Mouse (Mus musculus) heart, embryonic 14.5 days (tissue): ENCODE results near the gene Pdxdc1. TPM values are rescaled to one million over a fixed set of nuclear protein-coding genes. Genes with fewer than 3 reads are reported as not detected.
"Not testable (repeated sequence)": the region's sequence is repeated elsewhere in the genome, so short reads cannot be mapped to it uniquely, and the experiment has no call there.

Source experiments
- ATAC-seq: fragments of 200-750 bp; cut with Nextera tagmentation; 2 replicates; pipeline ENCODE4 v1.8.0; 2017; ENCODE audit warnings: low read depth, moderate TSS enrichment; ENCODE audit not compliant: insufficient number of reproducible peaks, insufficient read depth, low FRiP score
- H3K27ac ChIP-seq, 2 experiments: fragments of 200-500 bp in 1 of 2; fragments of 300-500 bp in 1 of 2; sonication (generic) in 1 of 2; replicated peaks in 1 of 2; 2 replicates each; pipeline ENCODE4 v1.5.1; 2012 to 2014; ENCODE audit warnings: low read depth in 2 of 2, low read length in 2 of 2, control low read depth in 1 of 2, mild to moderate bottlenecking in 1 of 2, mixed read lengths in 1 of 2; ENCODE audit not compliant: control insufficient read depth in 1 of 2, insufficient read depth in 1 of 2
- H3K27me3 ChIP-seq: fragments of 300-500 bp; sonication (generic); 2 replicates; pipeline ENCODE4 v1.6.1; 2014; ENCODE audit warnings: mild to moderate bottlenecking, low read length, control low read depth; ENCODE audit not compliant: control insufficient read depth, insufficient read depth
- H3K36me3 ChIP-seq: fragments of 300-500 bp; sonication (generic); 2 replicates; pipeline ENCODE4 v1.6.1; 2014; ENCODE audit warnings: mild to moderate bottlenecking, control low read depth, low read length, mixed read lengths; ENCODE audit not compliant: control insufficient read depth, insufficient read depth
- H3K4me1 ChIP-seq, 2 experiments: fragments of 200-500 bp in 1 of 2; fragments of 300-500 bp in 1 of 2; sonication (generic) in 1 of 2; 2 replicates each; pipeline ENCODE4 v1.6.1; 2012 to 2014; ENCODE audit warnings: low read length in 2 of 2, control low read depth in 1 of 2, mixed read lengths in 1 of 2; ENCODE audit not compliant: control insufficient read depth in 2 of 2, insufficient read depth in 2 of 2
- H3K4me2 ChIP-seq: fragments of 300-500 bp; sonication (generic); 2 replicates; pipeline ENCODE4 v1.6.1; 2014; ENCODE audit warnings: mild to moderate bottlenecking, low read length
- H3K4me3 ChIP-seq, 2 experiments: fragments of 200-500 bp in 1 of 2; fragments of 300-500 bp in 1 of 2; sonication (generic) in 1 of 2; 2 replicates each; pipeline ENCODE4 v1.5.1; 2012 to 2014; ENCODE audit warnings: low read length in 2 of 2, mild to moderate bottlenecking in 2 of 2, control low read depth in 1 of 2, low read depth in 1 of 2, moderate library complexity in 1 of 2; ENCODE audit not compliant: control insufficient read depth in 1 of 2, insufficient read depth in 1 of 2
- H3K9ac ChIP-seq: fragments of 300-500 bp; sonication (generic); 2 replicates; pipeline ENCODE4 v1.6.1; 2014; ENCODE audit warnings: mild to moderate bottlenecking, low read length
- H3K9me3 ChIP-seq: fragments of 300-500 bp; sonication (generic); 2 replicates; pipeline ENCODE4 v1.6.1; 2016; ENCODE audit warnings: low read length, control low read depth; ENCODE audit not compliant: control insufficient read depth
- WGBS: fragments of 180-500 bp; shearing (Covaris S2); extraction: QIAGEN DNeasy Blood & Tissue Kit; methylation state at CpG from one replicate; pipeline ENCODE4 v1.1.7; 2014; 5-methylcytosine and 5-hydroxymethylcytosine counted together
- microRNA-seq: library from miRNA; unstranded; fragments of <30 nt; microRNA quantifications from one replicate; pipeline ENCODE4, GENCODE M21; 2016
- polyA plus RNA-seq: library from polyadenylated mRNA; unstranded; fragments of >200 nt; fragmentation: Nextera tagmentation; extraction: Ambion mirVana; gene quantifications from 2 replicates; pipeline ENCODE4 v1.2.1, GENCODE M21; 2014

Pdxdc1 gene
- polyA plus RNA-seq, 1 experiment from 2014 or later: 73.0 TPM

DNA sequence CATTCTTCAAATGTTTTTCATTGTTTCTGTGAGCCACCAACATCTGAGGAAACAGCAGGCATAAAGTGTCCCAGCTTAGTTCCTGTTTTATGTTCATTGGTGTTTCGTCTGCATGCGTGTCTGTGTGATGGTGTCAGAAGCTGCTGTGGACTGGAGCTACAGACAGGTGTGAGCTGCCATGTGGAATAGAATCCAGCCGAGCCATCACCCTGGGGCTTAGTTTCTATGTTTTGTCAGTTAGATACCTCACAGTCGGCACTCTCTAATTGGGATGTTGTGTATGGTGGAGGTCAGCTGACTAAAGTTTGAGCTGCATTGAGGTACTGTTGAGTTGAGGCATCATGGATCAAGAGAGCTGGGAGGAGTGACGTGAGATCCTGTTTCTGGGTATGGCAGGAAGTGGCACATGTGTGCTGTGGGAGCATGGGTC lies 106.2 kb downstream of the Pdxdc1 start:
- H3K4me2 ChIP-seq: no peak overlapping the region
- no peak overlapping the region for H3K4me3 ChIP-seq
- H3K27ac ChIP-seq: no peak overlapping the region
- H3K9me3 ChIP-seq: no peaks in the 10 kb centered on the region
- no peaks in the 10 kb centered on the region for H3K27me3 ChIP-seq
- H3K36me3 ChIP-seq: peaks cover 95% of the 10 kb centered on the region
- H3K9ac ChIP-seq: no peak overlapping the region
- ATAC-seq: no peak
- no peaks in the 10 kb centered on the region for H3K4me1 ChIP-seq
- WGBS: 86% methylated on average over 5 of the region's 5 CpGs

DNA sequence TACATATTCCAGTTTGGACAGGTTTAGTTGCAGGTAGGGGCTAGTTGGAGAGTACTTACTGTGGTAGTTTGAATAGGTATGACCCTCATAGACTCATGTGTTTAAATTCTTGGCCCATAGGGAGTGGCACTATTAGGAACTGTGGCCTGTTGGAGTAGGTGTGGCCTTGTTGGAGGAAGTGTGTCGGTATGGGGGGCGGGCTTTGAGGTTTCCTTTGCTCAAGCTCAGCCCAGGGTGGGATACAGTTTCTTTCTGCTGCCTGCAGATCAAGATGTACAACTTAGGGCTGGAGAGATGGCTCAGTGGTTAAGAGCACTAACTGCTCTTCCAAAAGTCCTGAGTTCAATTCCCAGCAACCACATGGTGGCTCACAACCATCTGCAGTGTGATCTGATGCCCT lies 109.5 kb downstream of the Pdxdc1 start:
- H3K9ac ChIP-seq, H3K27me3 ChIP-seq, ATAC-seq, H3K9me3 ChIP-seq, H3K4me1 ChIP-seq, H3K4me3 ChIP-seq, H3K27ac ChIP-seq, H3K4me2 ChIP-seq: not testable (repeated sequence)
- H3K36me3 ChIP-seq: peaks cover 90% of the 10 kb centered on the region
- WGBS: 88% methylated on average over 2 of the region's 2 CpGs

DNA sequence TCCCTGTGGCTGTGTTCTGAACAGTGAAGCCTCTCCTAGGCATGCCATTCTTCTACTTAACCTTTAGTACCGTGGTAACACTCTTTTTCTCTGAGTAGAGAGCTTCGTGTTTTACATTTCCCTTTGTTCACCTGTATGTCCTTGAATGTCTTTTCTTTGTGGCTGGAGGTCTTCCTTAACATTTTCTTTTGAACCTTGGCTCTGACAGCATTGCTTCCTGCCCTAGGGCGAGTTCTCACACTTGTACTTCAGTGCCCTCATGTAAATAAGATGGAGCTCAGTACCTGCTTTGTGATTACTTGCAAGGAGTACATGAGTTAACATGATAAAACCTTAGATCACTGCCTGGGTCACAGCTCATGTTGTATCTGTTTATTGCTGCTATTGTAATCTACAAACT lies 117.0 kb downstream of the Pdxdc1 start:
- H3K9me3 ChIP-seq: no peaks in the 10 kb centered on the region
- no peak for ATAC-seq
- H3K4me2 ChIP-seq: no peak overlapping the region
- WGBS: 82% methylated on average over 3 of the region's 3 CpGs
- no peaks in the 10 kb centered on the region for H3K27me3 ChIP-seq
- H3K9ac ChIP-seq: no peak overlapping the region
- H3K4me1 ChIP-seq: peaks cover 2 to 5% of the 10 kb centered on the region in 2 experiments; a peak in 2 of 4 replicates
- no peak overlapping the region for H3K27ac ChIP-seq
- H3K4me3 ChIP-seq: no peak overlapping the region
- H3K36me3 ChIP-seq: peaks cover 81% of the 10 kb centered on the region

Small RNA genes within 50 kb of the gene (microRNA-seq; reads per million reads assigned to microRNA genes)
- not detected for gene Gm27734

Other genes with a start within 250 kb of the Pdxdc1 start
- 28.2 and 29.6 TPM in 2 replicates for gene Parn, start 235.0 kb downstream of the Pdxdc1 start, polyA plus RNA-seq
- 38.9 and 42.8 TPM in 2 replicates for gene Bfar, start 231.3 kb downstream of the Pdxdc1 start, polyA plus RNA-seq
- 2.8 and 3.5 TPM in 2 replicates for gene 3110001I22Rik, start 231.2 kb downstream of the Pdxdc1 start, polyA plus RNA-seq
- 0.28 TPM in 1 of 2 replicates, not detected in the other for gene Pla2g10, start 172.1 kb downstream of the Pdxdc1 start, polyA plus RNA-seq
- 49.8 and 54.5 TPM in 2 replicates for gene Rrn3, start 122.4 kb downstream of the Pdxdc1 start, polyA plus RNA-seq
- gene Ntan1, start 84.3 kb downstream of the Pdxdc1 start, polyA plus RNA-seq: 158 and 162 TPM in 2 replicates
- gene Mpv17l, start within 50 bp of the Pdxdc1 start, polyA plus RNA-seq: 2.5 and 2.9 TPM in 2 replicates
- gene 2900011O08Rik, start 83.5 kb upstream of the Pdxdc1 start, polyA plus RNA-seq: 0.88 and 1.6 TPM in 2 replicates
- gene Ifitm7, start 83.8 kb upstream of the Pdxdc1 start, polyA plus RNA-seq: not detected in 2 replicates